Mouse (Mus musculus) heart, postnatal 0 days (tissue): ENCODE measurements around the gene Magi2. TPM values are rescaled to one million over a fixed set of nuclear protein-coding genes. Genes with fewer than 3 reads are reported as not detected.

Source experiments
- ATAC-seq: fragments of 200-750 bp; cut with Nextera tagmentation; 2 replicates; pipeline ENCODE4 v1.8.0; 2017; ENCODE audit warnings: low read depth, moderate number of reproducible peaks, moderate library complexity; ENCODE audit not compliant: insufficient read depth
- DNase-seq: peaks from one replicate; pipeline ENCODE4 v3.0.0-alpha.2; 2016; ENCODE audit warnings: low spot score
- H3K27ac ChIP-seq: fragments of 300-500 bp; sonication (generic); 2 replicates; pipeline ENCODE4 v1.5.1; 2014; ENCODE audit warnings: low read depth, mild to moderate bottlenecking
- H3K27me3 ChIP-seq: fragments of 300-500 bp; sonication (generic); 2 replicates; pipeline ENCODE4 v1.6.1; 2014; ENCODE audit warnings: low read length, mixed read lengths; ENCODE audit not compliant: control insufficient read depth, insufficient read depth
- H3K36me3 ChIP-seq: fragments of 300-500 bp; sonication (generic); replicated peaks from 2 replicates; pipeline ENCODE4 v1.6.1; 2014; ENCODE audit warnings: low read length, mixed read lengths; ENCODE audit not compliant: control insufficient read depth, insufficient read depth
- H3K4me1 ChIP-seq: fragments of 300-500 bp; sonication (generic); 2 replicates; pipeline ENCODE4 v1.6.1; 2014; ENCODE audit warnings: antibody characterized with exemption; ENCODE audit not compliant: control insufficient read depth, insufficient read depth
- H3K4me2 ChIP-seq: fragments of 300-500 bp; sonication (generic); 2 replicates; pipeline ENCODE4 v1.6.1; 2014; ENCODE audit warnings: low read depth, mild to moderate bottlenecking, low read length, moderate library complexity
- H3K4me3 ChIP-seq: fragments of 300-500 bp; sonication (generic); 2 replicates; pipeline ENCODE4 v1.5.1; 2014; ENCODE audit warnings: low read depth, low read length
- H3K9ac ChIP-seq: fragments of 300-500 bp; sonication (generic); replicated peaks from 2 replicates; pipeline ENCODE4 v1.6.1; 2014; ENCODE audit warnings: low read depth, low read length, mixed read lengths
- H3K9me3 ChIP-seq: fragments of 300-500 bp; sonication (generic); replicated peaks from 2 replicates; pipeline ENCODE4 v1.6.1; 2016; ENCODE audit warnings: low read length; ENCODE audit not compliant: control insufficient read depth
- CTCF ChIP-seq: IDR thresholded peaks from 2 replicates; pipeline ENCODE4 v1.5.1; 2016; ENCODE audit warnings: antibody characterized with exemption, control low read depth, low read depth
- EP300 ChIP-seq: IDR thresholded peaks from 2 replicates; pipeline ENCODE4 v1.6.1; 2016; ENCODE audit warnings: antibody characterized with exemption, low read depth
- WGBS: fragments of 180-500 bp; shearing (Covaris S2); extraction: QIAGEN DNeasy Blood & Tissue Kit; methylation state at CpG from one replicate; pipeline ENCODE4 v1.1.7; 2014; 5-methylcytosine and 5-hydroxymethylcytosine counted together
- polyA plus RNA-seq: library from polyadenylated mRNA; unstranded; fragments of >200 nt; fragmentation: Nextera tagmentation; extraction: Ambion mirVana; gene quantifications from 2 replicates; pipeline ENCODE4 v1.2.1, GENCODE M21; 2015
- total RNA-seq: library from RNA; depleted of rRNA; stranded (reverse); fragments of >200 nt; gene quantifications from 2 replicates; pipeline ENCODE4 v1.2.3, GENCODE M21; 2014; ENCODE audit warnings: low replicate concordance

The Magi2 gene
- total and polyA plus RNA-seq, 2 experiments from 2014 or later = 1.7 to 9.5 TPM

GRCm38 (mm10) chr5:19999912-20000311, 773.1 kb downstream of the Magi2 start:
- no peak overlapping the region for H3K27ac ChIP-seq
- H3K36me3 ChIP-seq = no peaks in the 10 kb centered on the region
- H3K9ac ChIP-seq = no peak overlapping the region
- no peak overlapping the region for H3K4me2 ChIP-seq
- WGBS = 56% methylated on average over 1 of the region's 1 CpGs
- no peak overlapping the region for H3K4me3 ChIP-seq
- no peak for DNase-seq
- H3K9me3 ChIP-seq = no peaks in the 10 kb centered on the region
- H3K4me1 ChIP-seq = no peaks in the 10 kb centered on the region
- no peak for ATAC-seq
- no peak for TF ChIP-seq EP300
- TF ChIP-seq CTCF = no peak
- no peaks in the 10 kb centered on the region for H3K27me3 ChIP-seq

GRCm38 (mm10) chr5:20006616-20007015, 779.8 kb downstream of the Magi2 start:
- DNase-seq = no peak
- Histone ChIP-seq H3K36me3 (no peaks in the 10 kb centered on the region), H3K27me3 (no peaks in the 10 kb centered on the region), H3K9ac (no peak overlapping the region), H3K4me2 (no peak overlapping the region), H3K4me3 (no peak overlapping the region), H3K4me1 (no peaks in the 10 kb centered on the region), H3K27ac (no peak overlapping the region), H3K9me3 (no peaks in the 10 kb centered on the region)
- WGBS = 60% methylated on average over 2 of the region's 2 CpGs
- TF ChIP-seq EP300 (no peak), CTCF (no peak)
- ATAC-seq = no peak

DNA sequence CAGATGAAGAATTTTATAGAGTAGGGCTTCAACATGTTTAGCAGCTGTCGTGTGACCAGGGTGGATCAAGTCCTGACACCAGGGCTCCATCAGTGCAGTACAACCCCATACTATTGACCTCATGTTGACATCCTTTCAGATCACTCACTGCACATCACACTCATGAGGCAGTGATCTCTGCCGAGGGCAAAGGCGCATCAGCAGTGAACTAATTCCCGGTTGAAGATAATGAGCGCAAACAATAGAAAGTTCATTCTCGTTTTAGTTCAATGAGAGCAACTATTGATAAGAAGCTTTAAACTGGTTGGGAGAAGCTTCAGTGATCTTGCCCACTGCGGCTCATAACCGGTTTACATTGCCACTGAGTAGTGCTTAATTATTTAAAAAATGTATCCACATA, 780.4 kb downstream of the Magi2 start:
- 80% methylated on average over 8 of the region's 8 CpGs for WGBS
- Histone ChIP-seq H3K9ac (no peak overlapping the region), H3K4me1 (no peaks in the 10 kb centered on the region), H3K4me2 (no peak overlapping the region), H3K27me3 (no peaks in the 10 kb centered on the region), H3K4me3 (no peak overlapping the region), H3K36me3 (no peaks in the 10 kb centered on the region), H3K27ac (no peak overlapping the region), H3K9me3 (no peaks in the 10 kb centered on the region)
- ATAC-seq = no peak
- no peak for DNase-seq
- no peak for TF ChIP-seq CTCF
- no peak for TF ChIP-seq EP300

DNA sequence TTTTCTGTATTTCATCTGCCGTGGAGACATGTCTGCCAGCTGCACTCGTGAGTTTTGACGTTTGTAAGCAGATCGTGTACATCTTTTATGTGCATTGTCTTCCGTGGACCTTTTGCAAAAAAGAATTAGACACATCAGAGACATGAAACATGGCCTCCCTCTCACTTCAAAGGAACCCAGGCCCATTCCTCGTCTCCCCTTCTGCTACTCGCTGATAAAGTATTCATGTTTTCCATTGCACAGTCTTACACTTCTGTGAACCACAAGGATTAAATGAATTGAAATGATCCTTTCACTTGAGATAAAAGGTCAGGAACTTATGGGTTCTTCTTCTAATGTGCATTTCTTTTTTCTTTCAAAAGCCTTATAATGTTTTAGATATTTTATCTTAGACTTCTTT, 783.4 kb downstream of the Magi2 start:
- no peak for TF ChIP-seq CTCF
- no peak for TF ChIP-seq EP300
- no peak for DNase-seq
- no peaks in the 10 kb centered on the region for H3K36me3 ChIP-seq
- H3K4me2 ChIP-seq = no peak overlapping the region
- H3K27ac ChIP-seq = no peak overlapping the region
- 67% methylated on average over 7 of the region's 7 CpGs for WGBS
- no peak overlapping the region for H3K4me3 ChIP-seq
- H3K4me1 ChIP-seq = no peaks in the 10 kb centered on the region
- H3K27me3 ChIP-seq = no peaks in the 10 kb centered on the region
- H3K9me3 ChIP-seq = no peaks in the 10 kb centered on the region
- no peak for ATAC-seq
- no peak overlapping the region for H3K9ac ChIP-seq

DNA sequence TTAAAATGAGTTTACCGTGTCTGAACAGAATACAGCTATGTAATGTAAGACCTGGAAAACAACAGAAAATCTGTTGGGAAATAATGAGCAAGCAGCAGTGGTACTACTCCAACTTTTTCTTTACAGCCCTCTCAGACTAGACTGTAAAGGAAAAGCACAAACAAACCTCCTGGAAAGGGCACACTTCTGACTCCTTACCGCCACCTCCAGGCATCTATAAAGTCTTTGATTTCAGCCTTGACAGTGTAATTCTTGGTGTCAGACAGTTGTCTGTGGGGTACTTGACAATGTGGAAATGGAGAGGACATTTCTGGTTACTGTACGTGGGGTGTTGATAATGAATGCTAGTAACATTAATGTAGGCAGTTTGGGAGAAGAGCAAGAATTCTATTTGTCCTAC, 791.2 kb downstream of the Magi2 start:
- 67% methylated on average over 3 of the region's 3 CpGs for WGBS
- TF ChIP-seq EP300 = no peak
- TF ChIP-seq CTCF = no peak

DNA sequence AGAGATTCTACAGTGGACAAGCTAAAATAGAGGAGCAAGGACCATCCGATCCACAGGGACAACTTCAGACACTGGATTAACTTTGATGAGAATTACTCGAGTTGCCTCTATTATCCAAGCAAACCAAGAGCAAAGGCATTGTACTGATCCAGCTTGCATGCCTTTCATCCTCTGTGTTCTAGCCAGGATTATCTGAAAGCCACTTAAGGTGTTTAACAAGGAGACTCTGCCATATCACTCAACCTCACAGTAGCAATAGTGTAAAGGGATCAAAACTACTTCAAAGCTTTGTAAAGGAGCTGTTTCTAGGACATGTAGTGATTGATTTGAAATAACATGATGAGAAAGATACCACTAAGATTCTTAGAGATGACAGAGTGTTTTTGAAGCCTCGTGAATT, 819.8 kb downstream of the Magi2 start:
- H3K4me1 ChIP-seq = no peaks in the 10 kb centered on the region

More for the DNA sequence above, 791.2 kb downstream of the Magi2 start:
- ATAC-seq (no peak), DNase-seq (no peak)
- Histone ChIP-seq H3K9me3 (no peaks in the 10 kb centered on the region), H3K36me3 (no peaks in the 10 kb centered on the region), H3K4me3 (no peak overlapping the region), H3K27me3 (no peaks in the 10 kb centered on the region), H3K4me2 (no peak overlapping the region), H3K4me1 (no peaks in the 10 kb centered on the region), H3K9ac (no peak overlapping the region), H3K27ac (no peak overlapping the region)

More for the DNA sequence above, 819.8 kb downstream of the Magi2 start:
- no peak overlapping the region for H3K9ac ChIP-seq
- no peak overlapping the region for H3K4me2 ChIP-seq
- no peak for ATAC-seq
- no peaks in the 10 kb centered on the region for H3K27me3 ChIP-seq
- H3K27ac ChIP-seq = no peak overlapping the region
- no peak for DNase-seq
- no peak overlapping the region for H3K4me3 ChIP-seq
- 54% methylated on average over 3 of the region's 3 CpGs for WGBS
- H3K9me3 ChIP-seq = no peaks in the 10 kb centered on the region
- no peaks in the 10 kb centered on the region for H3K36me3 ChIP-seq
- TF ChIP-seq CTCF (no peak), EP300 (no peak)
